Mouse (Mus musculus) left cerebral cortex, adult 2 months (tissue): ENCODE measurements around the gene Mindy2. TPM values are rescaled to one million over a fixed set of nuclear protein-coding genes. Genes with fewer than 3 reads are reported as not detected.

Source experiments
- DNase-seq, 2 experiments: peaks; one replicate each; pipeline ENCODE4 v3.0.0; 2021 to 2022; ENCODE audit warnings: low spot score in 2 of 2, mixed read lengths in 1 of 2; ENCODE audit errors: extremely low spot score in 1 of 2
- H3K27ac ChIP-seq: fragments of 200-600 bp; 2 replicates; pipeline ENCODE4 v1.8.1; 2022
- H3K4me3 ChIP-seq: fragments of 200-600 bp; 2 replicates; pipeline ENCODE4 v1.8.1; 2022
- CTCF ChIP-seq: fragments of 200-600 bp; IDR thresholded peaks from 2 replicates; pipeline ENCODE4 v1.8.1; 2022; ENCODE audit warnings: antibody characterized with exemption, mild to moderate bottlenecking, moderate library complexity
- intact Hi-C: fragments of 180-260 bp; cut with DNase I; formaldehyde crosslinking; loops from one replicate; pipeline ENCODE4 v1.15.1; 2025
- total RNA-seq, 2 experiments: library from RNA; stranded (reverse); gene quantifications; 2 replicates each; pipeline ENCODE4 v1.2.3; 2021

Gene Mindy2
- total RNA-seq, 2 experiments from 2014 or later, result 38.2 to 40.5 TPM

- Histone ChIP-seq H3K27ac (peak overlapping the region; percentile 95), H3K4me3 (peak overlapping the region; percentile 91)
- TF ChIP-seq CTCF, result no peak
- intact Hi-C loops, result loop anchor here (5.0 kb wide), 2 partner anchors 168 to 398 kb away; no protein-coding TSS in a partner anchor
- peak in 1 of 2 experiments; percentile 50 for DNase-seq
Measured at GRCm38 (mm10) chr9:70679132-70680091, 22.4 kb upstream of the Mindy2 start.

- TF ChIP-seq CTCF, result no peak
- intact Hi-C loops, result loop anchor here (1.0 to 5.0 kb wide), 3 partner anchors 21 to 399 kb away; partner anchors contain the start of gene Mindy2
- peak; percentile 98 to 99 for DNase-seq
- peak within 1 kb of the TSS; percentile 95 for H3K27ac ChIP-seq
- peak within 1 kb of the TSS; percentile 91 for H3K4me3 ChIP-seq
Measured at GRCm38 (mm10) chr9:70678682-70679131, 21.7 kb upstream of the Mindy2 start, which contains the start of gene Adam10. TSS of gene Adam10 (plus strand) at chr9:70678997.

- DNase-seq, result no peak
- no peak overlapping the region for H3K4me3 ChIP-seq
- intact Hi-C loops, result loop anchor here (5.0 kb wide), 2 partner anchors 171 to 401 kb away; no protein-coding TSS in a partner anchor
- H3K27ac ChIP-seq, result no peak overlapping the region
- no peak; the same call in 1 of the 2 replicates for TF ChIP-seq CTCF
Measured at GRCm38 (mm10) chr9:70675961-70676360, 19.0 kb upstream of the Mindy2 start.

GRCm38 (mm10) chr9:70675117-70675516 is 18.1 kb upstream of the Mindy2 start:
- no peak for TF ChIP-seq CTCF
- DNase-seq, result no peak

GRCm38 (mm10) chr9:70673656-70674055 is 16.7 kb upstream of the Mindy2 start:
- no peak for TF ChIP-seq CTCF
- no peak for DNase-seq
- Histone ChIP-seq H3K27ac (no peak overlapping the region), H3K4me3 (no peak overlapping the region)
- intact Hi-C loops, result loop anchor here (5.0 kb wide), 2 partner anchors 114 to 259 kb away; no protein-coding TSS in a partner anchor

More at GRCm38 (mm10) chr9:70675117-70675516, 18.1 kb upstream of the Mindy2 start:
- no peak overlapping the region for H3K27ac ChIP-seq
- no peak overlapping the region for H3K4me3 ChIP-seq
- intact Hi-C loops, result loop anchor here (5.0 kb wide), 2 partner anchors 172 to 402 kb away; no protein-coding TSS in a partner anchor

- intact Hi-C loops, result loop anchor here (5.0 kb wide), 2 partner anchors 115 to 260 kb away; no protein-coding TSS in a partner anchor
- DNase-seq, result no peak
- TF ChIP-seq CTCF, result peak; percentile 53
- no peak overlapping the region for H3K4me3 ChIP-seq
- no peak overlapping the region for H3K27ac ChIP-seq
Measured at GRCm38 (mm10) chr9:70671772-70672579, 15.0 kb upstream of the Mindy2 start.

GRCm38 (mm10) chr9:70671278-70671677 is 14.3 kb upstream of the Mindy2 start:
- intact Hi-C loops, result loop anchor here (5.0 kb wide), 2 partner anchors 116 to 261 kb away; no protein-coding TSS in a partner anchor

GRCm38 (mm10) chr9:70670381-70670780 is 13.4 kb upstream of the Mindy2 start:
- Histone ChIP-seq H3K4me3 (no peak overlapping the region), H3K27ac (no peak overlapping the region)
- intact Hi-C loops, result loop anchor here (5.0 kb wide), 2 partner anchors 117 to 262 kb away; no protein-coding TSS in a partner anchor
- TF ChIP-seq CTCF, result no peak
- no peak for DNase-seq

More at GRCm38 (mm10) chr9:70671278-70671677, 14.3 kb upstream of the Mindy2 start:
- no peak overlapping the region for H3K27ac ChIP-seq
- TF ChIP-seq CTCF, result no peak
- no peak for DNase-seq
- H3K4me3 ChIP-seq, result no peak overlapping the region

GRCm38 (mm10) chr9:70669197-70669596 is 12.2 kb upstream of the Mindy2 start:
- DNase-seq, result no peak
- no peak for TF ChIP-seq CTCF
- no peak overlapping the region for H3K4me3 ChIP-seq
- no peak overlapping the region for H3K27ac ChIP-seq
- intact Hi-C loops, result no loop called here

GRCm38 (mm10) chr9:70668048-70668447 is 11.1 kb upstream of the Mindy2 start:
- Histone ChIP-seq H3K4me3 (no peak overlapping the region), H3K27ac (no peak overlapping the region)
- no peak for DNase-seq
- TF ChIP-seq CTCF, result peak; percentile 52
- intact Hi-C loops, result no loop called here

GRCm38 (mm10) chr9:70666811-70667210 is 9.8 kb upstream of the Mindy2 start:
- no peak overlapping the region for H3K4me3 ChIP-seq

More at GRCm38 (mm10) chr9:70666811-70667210, 9.8 kb upstream of the Mindy2 start:
- DNase-seq, result no peak
- H3K27ac ChIP-seq, result no peak overlapping the region
- intact Hi-C loops, result no loop called here
- TF ChIP-seq CTCF, result no peak
